Comparison of ENCODE assay signal across 8 mouse cellular contexts in the genomic region with DNA sequence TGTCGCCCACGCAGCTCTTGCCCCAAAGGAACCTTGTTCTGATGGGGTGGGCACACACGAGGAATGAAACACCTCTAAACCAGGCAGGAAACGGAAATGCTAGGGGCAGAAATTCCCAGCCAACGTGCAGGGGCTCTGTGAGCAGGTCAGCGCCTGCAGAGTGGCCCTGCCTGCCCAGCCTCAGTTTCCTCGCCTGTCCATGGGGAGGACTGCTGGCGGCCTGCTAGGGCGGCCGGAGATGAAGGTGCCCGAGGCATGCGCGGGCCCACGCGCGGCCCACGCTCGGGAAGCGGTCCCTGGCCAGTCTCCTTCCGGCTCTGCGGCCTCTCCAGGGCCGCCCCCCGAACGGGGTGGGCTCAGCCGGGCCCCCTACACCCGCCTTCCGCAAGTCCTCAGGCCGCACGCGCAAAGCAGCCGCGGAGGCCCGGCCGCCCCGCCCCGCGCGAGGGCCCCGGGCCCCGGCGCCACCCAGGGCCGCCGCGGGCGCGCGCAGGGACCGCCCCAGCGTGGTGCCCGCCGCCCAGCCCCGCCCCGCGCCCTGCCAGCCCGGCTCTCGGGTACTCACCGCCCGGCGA. TPM values are rescaled to one million over a fixed set of nuclear protein-coding genes. Genes with fewer than 3 reads are reported as not detected.
DNase-seq lines count a peak whose midpoint lies in the region; ATAC-seq and TF ChIP-seq lines count a peak whose summit lies in the region.

No protein-coding gene starts in this region.

- H3K9ac ChIP-seq in kidney, postnatal 0 days (ENCODE audit: low read depth, low read length): peak overlapping the region; percentile 61
- H3K9ac ChIP-seq in heart, embryonic 13.5 days: peak overlapping the region; percentile 85

- TF ChIP-seq CTCF in kidney, postnatal 0 days (IDR thresholded peaks at IDR 0.05; ENCODE audit: low read depth): no peak

- no peak overlapping the region for H3K27ac ChIP-seq in kidney, postnatal 0 days
- no peak overlapping the region for H3K27ac ChIP-seq in heart, embryonic 13.5 days (replicated peaks)

- peak; percentile 59 for DNase-seq in kidney, postnatal 0 days (ENCODE audit: low spot score)
- DNase-seq in kidney, adult 11 months: no peak
- DNase-seq in brain, embryonic 18.5 days (ENCODE audit: low read depth, low spot score): peak; percentile 14
- DNase-seq in layer of hippocampus, postnatal 14 days (ENCODE audit: low spot score in 2 of 2): peak; percentile 28 to 41
- peak; percentile 59 for DNase-seq in mesoderm, embryonic 11.5 days (ENCODE audit: low read depth, low spot score)
- peak; percentile 64 to 75 for DNase-seq in spleen, adult 18-20 months
- no peak for DNase-seq in c-Kit-positive CD71-positive TER-119-positive erythroid progenitor cells, embryonic 14.5 days (ENCODE audit: low spot score)

- no peaks in the 10 kb centered on the region for H3K36me3 ChIP-seq in kidney, postnatal 0 days (ENCODE audit: insufficient read depth, low read length)
- no peaks in the 10 kb centered on the region for H3K36me3 ChIP-seq in heart, embryonic 13.5 days

- H3K4me1 ChIP-seq in kidney, postnatal 0 days (replicated peaks; ENCODE audit: insufficient read depth, low read length): peaks cover 10% of the 10 kb centered on the region; the same call in 1 of the 2 replicates
- peaks cover 12% of the 10 kb centered on the region; the same call in 1 of the 2 replicates for H3K4me1 ChIP-seq in heart, embryonic 13.5 days

- H3K4me3 ChIP-seq in kidney, postnatal 0 days (replicated peaks; ENCODE audit: low read depth, low read length): peak overlapping the region; percentile 48
- peak overlapping the region; percentile 62 for H3K4me3 ChIP-seq in heart, embryonic 13.5 days

- peak overlapping the region; percentile 97 for H3K4me2 ChIP-seq in kidney, postnatal 0 days (ENCODE audit: low read length)
- peak overlapping the region; percentile 88 for H3K4me2 ChIP-seq in heart, embryonic 13.5 days

- ATAC-seq in kidney, postnatal 0 days (replicated peaks; ENCODE audit: low FRiP score, low read depth): peak; percentile 84
- peak; percentile 59; the same call in 1 of the 2 replicates for ATAC-seq in heart, embryonic 13.5 days (ENCODE audit: extremely low read depth, insufficient number of reproducible peaks, low FRiP score, low TSS enrichment)

- no peaks in the 10 kb centered on the region for H3K27me3 ChIP-seq in kidney, postnatal 0 days (ENCODE audit: insufficient read depth, low read length)
- H3K27me3 ChIP-seq in heart, embryonic 13.5 days (replicated peaks): peaks cover 68% of the 10 kb centered on the region

- no peaks in the 10 kb centered on the region for H3K9me3 ChIP-seq in kidney, postnatal 0 days (replicated peaks; ENCODE audit: low read length)
- H3K9me3 ChIP-seq in heart, embryonic 13.5 days: no peaks in the 10 kb centered on the region

- WGBS in kidney, postnatal 0 days: 3% methylated on average over 35 of the region's 59 CpGs
- WGBS in heart, embryonic 13.5 days: 4% methylated on average over 30 of the region's 59 CpGs

RNA-seq across cellular contexts. Expression of a gene that starts 0.4 kb away (rescaled TPM):
- 3.0 and 3.2 TPM in 2 replicates for polyA plus RNA-seq in kidney, postnatal 0 days (2015; fragmentation: Nextera tagmentation; extraction: Ambion mirVana)
- polyA plus RNA-seq in heart, embryonic 13.5 days (2015; fragmentation: Nextera tagmentation; extraction: Ambion mirVana): 1.7 and 2.0 TPM in 2 replicates
- 100 to 1,000 TPM; 157 to 159 TPM for total RNA-seq in layer of hippocampus, postnatal 14 days (2021)

Comparison
In these comparisons a context has a peak if more than half of its experiments do, and no peak if none do; other contexts are left out.
1. DNase-seq: peak in kidney, postnatal 0 days (single experiment), brain, embryonic 18.5 days (single experiment), layer of hippocampus, postnatal 14 days (2 of 2), mesoderm, embryonic 11.5 days (single experiment) and spleen, adult 18-20 months (2 of 2); none in kidney, adult 11 months (single experiment) and c-Kit-positive CD71-positive TER-119-positive erythroid progenitor cells, embryonic 14.5 days (single experiment).